Mouse (Mus musculus) c-Kit-positive CD71-negative TER-119-negative erythroid progenitor cells, embryonic 14.5 days (primary cell): Measurements from ENCODE around the gene Marveld3.
A peak's percentile ranks its signal among the peaks of the same experiment; 100 is the strongest.

Experiments used
- DNase-seq: peaks from one replicate; pipeline ENCODE4 v3.0.0-alpha.2; 2013; ENCODE audit warnings: low read depth

Gene Marveld3

GRCm38 (mm10) chr8:109961693-109962367 is at the start of gene Marveld3:
Gene Marveld3, minus strand, starts transcription at chr8:109962203.
- no peak for DNase-seq

- peak; percentile 26 for DNase-seq
Observed at GRCm38 (mm10) chr8:110010868-110011267, 48.9 kb upstream of the Marveld3 start.

- no peak for DNase-seq
Observed at GRCm38 (mm10) chr8:110008995-110009446, 47.0 kb upstream of the Marveld3 start.

GRCm38 (mm10) chr8:110008228-110008994 is 46.4 kb upstream of the Marveld3 start:
- no peak for DNase-seq

GRCm38 (mm10) chr8:110006312-110007023 is 44.5 kb upstream of the Marveld3 start:
- DNase-seq, result no peak

GRCm38 (mm10) chr8:110004300-110004699 is 42.3 kb upstream of the Marveld3 start:
- no peak for DNase-seq

- DNase-seq, result peak; percentile 33
Observed at GRCm38 (mm10) chr8:110002953-110003352, 41.0 kb upstream of the Marveld3 start.

- DNase-seq, result no peak
Observed at GRCm38 (mm10) chr8:109999974-110000373, 38.0 kb upstream of the Marveld3 start.

GRCm38 (mm10) chr8:109998066-109998465 is 36.1 kb upstream of the Marveld3 start:
- DNase-seq, result no peak

GRCm38 (mm10) chr8:109997381-109997780 is 35.4 kb upstream of the Marveld3 start:
- no peak for DNase-seq

GRCm38 (mm10) chr8:109992951-109993350 is 30.9 kb upstream of the Marveld3 start:
- no peak for DNase-seq

GRCm38 (mm10) chr8:109992166-109992565 is 30.2 kb upstream of the Marveld3 start:
- DNase-seq, result no peak

- no peak for DNase-seq
Observed at GRCm38 (mm10) chr8:109990224-109990623, 28.2 kb upstream of the Marveld3 start, which contains the start of gene Tat. Gene Tat, plus strand, starts transcription at chr8:109990437.

GRCm38 (mm10) chr8:109989151-109989550 is 27.1 kb upstream of the Marveld3 start:
- no peak for DNase-seq

GRCm38 (mm10) chr8:109987776-109988175 is 25.8 kb upstream of the Marveld3 start:
- no peak for DNase-seq

- DNase-seq, result no peak
Observed at GRCm38 (mm10) chr8:109986384-109986783, 24.4 kb upstream of the Marveld3 start.

GRCm38 (mm10) chr8:109983944-109984343 is 21.9 kb upstream of the Marveld3 start:
- no peak for DNase-seq

GRCm38 (mm10) chr8:109982386-109983105 is 20.5 kb upstream of the Marveld3 start:
- DNase-seq, result no peak

- DNase-seq, result no peak
Observed at GRCm38 (mm10) chr8:109979339-109979738, 17.3 kb upstream of the Marveld3 start.

- no peak for DNase-seq
Observed at GRCm38 (mm10) chr8:109972901-109973300, 10.9 kb upstream of the Marveld3 start.

GRCm38 (mm10) chr8:109970323-109970722 is 8.3 kb upstream of the Marveld3 start:
- no peak for DNase-seq

- DNase-seq, result no peak
Observed at GRCm38 (mm10) chr8:109968837-109969236, 6.8 kb upstream of the Marveld3 start.
